Mouse (Mus musculus): ENCODE results near the gene Ggt6.

The Ggt6 gene

DNA sequence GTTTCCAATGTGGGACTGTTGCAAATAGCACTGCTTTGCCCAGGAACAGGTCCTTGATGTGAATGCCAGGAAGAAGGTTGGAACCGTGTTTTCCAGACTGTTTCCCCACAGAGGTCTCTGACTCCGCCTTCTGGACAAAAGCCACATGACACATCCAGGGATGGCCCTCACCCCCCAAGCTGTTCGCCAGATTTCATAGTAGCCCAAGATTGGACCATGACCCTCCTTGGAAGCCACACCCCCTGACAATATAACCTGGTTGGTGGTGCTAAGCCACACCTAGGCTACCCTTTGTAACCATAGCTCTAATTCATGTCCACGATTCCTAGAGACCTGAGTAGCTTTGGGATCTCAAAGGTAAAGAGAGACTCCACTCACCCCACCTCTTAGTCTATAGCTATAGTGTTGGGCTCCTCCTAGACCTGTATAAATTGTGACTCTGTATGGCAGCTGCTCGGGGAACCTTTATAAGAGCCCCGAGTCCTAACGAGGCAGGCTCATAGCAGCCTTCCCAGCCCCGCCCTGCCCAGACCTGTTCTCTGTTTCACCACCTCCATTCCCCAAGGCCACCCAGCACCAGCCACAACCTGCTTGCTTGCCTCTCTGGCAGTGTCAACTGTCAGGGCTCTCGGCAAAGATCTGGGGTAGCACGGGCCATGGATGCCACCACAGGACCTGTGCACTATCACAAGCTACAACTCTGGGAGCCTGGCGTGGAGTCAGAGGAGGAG lies at the start of gene Ggt6:
Gene Ggt6, plus strand, starts transcription at position 564 of the 731 bp plus-strand sequence.
- in situ Hi-C loops (cut with MboI, MseI) = loop anchor here (5.0 to 25.0 kb wide), 2 partner anchors 83 to 1423 kb away; partner anchors contain the start of genes Derl2 (in 1 of the 2), Dhx33 (in 1 of the 2) and Mis12 (in 1 of the 2)

- in situ Hi-C loops (cut with MboI, MseI) = no loop called here
These were observed 47.2 kb upstream of the Ggt6 start for GRCm38 (mm10) chr11:72388113-72388529.

DNA sequence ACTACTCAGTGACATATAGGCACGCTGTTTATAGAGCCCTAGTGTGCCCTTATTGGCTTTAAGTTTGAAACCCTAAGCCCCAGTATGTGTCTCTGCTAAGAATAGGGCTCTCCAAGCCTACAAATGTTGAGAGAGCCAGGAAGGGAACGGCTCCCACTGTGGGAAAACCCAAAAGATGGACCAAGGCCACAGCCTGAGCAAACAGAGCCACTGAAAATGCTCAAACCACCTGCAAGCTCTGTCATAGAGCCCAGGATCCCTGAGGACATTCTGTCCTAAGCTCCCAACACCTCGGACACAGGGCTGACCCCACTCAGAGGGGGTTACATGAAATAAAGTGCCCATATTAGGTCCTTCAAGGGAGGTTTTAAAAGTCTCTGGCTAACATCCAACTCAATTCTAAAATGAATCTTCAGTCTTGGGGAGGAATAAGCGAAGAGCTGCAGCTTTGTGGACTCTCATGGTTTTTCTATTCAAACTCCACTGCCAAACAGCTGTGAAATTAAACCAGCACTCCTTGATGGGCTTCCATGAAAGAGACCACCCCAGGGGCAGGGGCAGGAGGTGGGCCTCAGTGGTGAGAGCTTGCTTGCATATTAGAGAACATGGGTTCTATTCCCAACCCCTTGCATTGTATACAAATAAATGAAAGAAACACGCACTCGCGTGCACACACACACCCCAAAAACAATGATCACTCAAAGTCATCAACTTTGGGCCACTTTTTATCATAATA lies 45.8 kb upstream of the Ggt6 start:
- in situ Hi-C loops (cut with MboI, MseI) = no loop called here

- in situ Hi-C loops (cut with MboI, MseI) = no loop called here
These were observed 44.1 kb upstream of the Ggt6 start for GRCm38 (mm10) chr11:72391181-72391580.

DNA sequence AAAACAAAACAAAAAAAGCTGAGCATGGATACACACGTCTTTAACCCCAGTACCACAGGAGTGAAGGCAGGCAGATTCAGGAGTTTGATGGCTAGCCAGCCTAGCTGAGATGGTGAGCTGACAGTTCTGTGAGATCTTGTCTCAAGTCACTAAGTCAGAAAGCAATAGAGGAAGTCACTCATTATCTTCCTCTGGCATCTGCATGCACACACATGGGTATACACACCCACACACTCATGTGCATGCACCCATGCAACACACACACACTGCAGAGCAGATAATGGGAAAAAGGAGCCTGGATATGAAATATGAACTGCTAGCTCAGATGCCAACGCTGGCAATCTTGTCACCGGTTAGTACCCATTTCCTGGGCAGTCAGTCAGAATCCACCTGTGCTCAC lies 42.1 kb upstream of the Ggt6 start:
- in situ Hi-C loops (cut with MboI, MseI) = no loop called here

GRCm38 (mm10) chr11:72393669-72394068 lies 41.7 kb upstream of the Ggt6 start:
- in situ Hi-C loops (cut with MboI, MseI) = no loop called here

DNA sequence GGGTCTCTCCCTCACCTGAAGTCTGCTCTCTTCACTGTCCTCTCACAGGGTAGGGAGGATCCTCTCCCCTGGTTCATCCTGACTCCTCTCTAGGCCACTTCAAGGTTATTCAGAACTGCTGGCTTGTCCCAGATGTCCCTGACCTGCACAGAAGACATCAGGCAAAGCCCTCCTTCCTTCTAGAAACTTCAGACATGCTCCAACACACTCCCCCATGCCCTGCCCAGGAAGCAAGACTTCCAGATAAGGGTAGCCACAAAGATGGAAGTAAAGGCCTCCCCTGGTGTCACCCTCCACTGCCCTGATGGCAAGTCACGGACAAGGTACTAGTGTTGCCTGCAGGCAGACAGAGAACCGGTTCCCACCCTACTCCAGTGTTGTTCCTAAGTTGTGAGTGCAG lies 40.6 kb upstream of the Ggt6 start:
- in situ Hi-C loops (cut with MboI, MseI) = loop anchor here in 1 of 2 experiments (5.0 kb wide), 1 partner anchor 68 kb away; no protein-coding TSS in a partner anchor

DNA sequence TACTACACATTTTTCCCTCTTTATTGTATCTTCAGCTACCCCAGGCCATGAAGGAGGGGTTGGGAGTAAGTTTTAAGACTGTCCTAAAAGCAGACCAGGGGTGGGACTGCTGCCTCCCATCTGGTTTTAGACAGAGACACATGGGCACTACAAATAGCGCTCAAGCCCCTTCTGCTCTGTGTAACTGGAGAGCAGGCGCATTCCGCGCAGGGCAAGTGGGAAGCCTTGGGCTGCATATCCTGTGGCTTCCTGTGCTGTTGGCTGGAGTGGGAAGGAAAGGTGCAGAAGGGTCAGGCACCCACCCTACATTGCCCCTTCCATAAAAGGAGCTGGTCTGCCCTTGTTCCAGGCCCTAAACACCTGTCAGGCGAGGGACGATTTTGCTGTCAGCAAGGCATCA lies 39.7 kb upstream of the Ggt6 start:
- in situ Hi-C loops (cut with MboI, MseI) = loop anchor here in 1 of 2 experiments (5.0 kb wide), 1 partner anchor 67 kb away; no protein-coding TSS in a partner anchor

DNA sequence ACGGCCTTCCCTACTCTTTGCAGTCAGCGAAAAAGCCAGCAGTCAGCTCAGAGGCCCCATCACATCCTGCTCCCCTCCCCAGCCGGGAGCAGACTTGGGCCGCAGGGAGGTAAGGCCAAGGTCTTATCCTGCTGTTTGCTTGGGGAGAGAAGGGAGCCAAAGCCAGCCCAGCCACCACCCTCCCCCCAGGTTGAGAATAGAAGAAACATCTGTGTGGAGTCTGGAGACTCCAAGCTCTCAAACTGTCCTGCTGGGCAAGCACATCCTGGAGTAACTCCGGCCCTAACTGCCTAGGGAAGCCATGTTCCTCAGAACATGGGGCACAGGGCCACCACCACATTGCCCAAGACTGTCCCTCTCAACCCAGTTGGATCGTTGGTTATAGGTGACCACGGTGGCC lies 38.7 kb upstream of the Ggt6 start:
- in situ Hi-C loops (cut with MboI, MseI) = loop anchor here in 1 of 2 experiments (5.0 kb wide), 1 partner anchor 66 kb away; no protein-coding TSS in a partner anchor

- in situ Hi-C loops (cut with MboI, MseI) = loop anchor here in 1 of 2 experiments (5.0 kb wide), 1 partner anchor 65 kb away; no protein-coding TSS in a partner anchor
These were observed 38.3 kb upstream of the Ggt6 start for GRCm38 (mm10) chr11:72397072-72397471.

DNA sequence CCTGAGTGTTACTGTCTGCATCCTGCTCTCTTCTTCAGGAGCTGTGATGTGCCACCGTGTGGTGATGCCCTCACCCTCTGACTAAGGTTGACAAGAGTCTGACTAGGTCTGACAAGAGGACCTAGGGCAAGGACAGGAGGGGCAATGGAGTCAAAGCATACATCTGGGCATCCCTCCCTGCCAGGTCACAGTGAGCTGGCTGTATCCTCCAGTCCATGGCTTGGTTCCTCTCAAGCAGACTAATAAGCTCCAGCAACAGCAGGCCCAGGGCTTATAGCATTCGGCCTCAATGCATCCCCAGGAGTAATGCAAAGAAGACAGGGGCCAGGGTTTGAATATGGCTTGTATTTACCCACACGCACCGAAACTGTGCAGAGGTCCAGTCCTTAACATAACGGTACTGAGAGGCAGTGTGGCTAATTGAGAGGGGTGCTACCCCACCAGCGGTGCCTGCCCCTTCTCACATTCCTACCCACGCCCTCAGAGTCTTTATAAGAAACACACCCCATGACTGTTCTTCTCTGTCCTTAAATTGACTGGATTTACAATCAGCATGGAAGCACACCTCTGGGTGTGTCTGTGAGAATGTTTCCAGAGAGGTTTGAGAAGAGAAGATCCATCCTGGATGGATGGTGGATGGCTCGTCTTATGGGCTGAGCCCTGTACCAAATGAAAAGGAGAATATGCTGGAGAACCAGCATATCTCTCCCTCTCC lies 37.4 kb upstream of the Ggt6 start:
- in situ Hi-C loops (cut with MboI, MseI) = loop anchor here in 1 of 2 experiments (5.0 kb wide), 1 partner anchor 64 kb away; no protein-coding TSS in a partner anchor

DNA sequence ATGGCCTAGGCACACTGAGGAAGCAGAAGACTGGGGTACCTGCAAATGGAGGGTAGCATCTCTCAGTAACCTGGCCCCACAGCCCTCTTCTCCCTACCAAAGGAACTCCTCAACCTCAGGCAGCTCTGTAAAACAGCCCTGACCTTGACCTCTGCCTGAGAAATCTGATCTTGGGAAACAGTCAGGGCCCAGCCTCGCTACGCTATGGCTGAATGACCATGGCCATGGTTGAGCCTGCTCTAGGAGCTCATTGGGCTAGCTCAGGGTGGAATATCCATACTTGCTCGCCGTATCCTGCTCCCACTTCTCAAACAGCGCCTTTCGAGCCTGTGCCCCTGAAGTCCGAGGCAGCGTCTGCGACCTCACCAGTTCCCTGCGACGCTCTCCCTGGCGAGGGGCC lies 34.3 kb upstream of the Ggt6 start:
- in situ Hi-C loops (cut with MboI, MseI) = loop anchor here in 1 of 2 experiments (25.0 kb wide), 1 partner anchor 164 kb away; no protein-coding TSS in a partner anchor

DNA sequence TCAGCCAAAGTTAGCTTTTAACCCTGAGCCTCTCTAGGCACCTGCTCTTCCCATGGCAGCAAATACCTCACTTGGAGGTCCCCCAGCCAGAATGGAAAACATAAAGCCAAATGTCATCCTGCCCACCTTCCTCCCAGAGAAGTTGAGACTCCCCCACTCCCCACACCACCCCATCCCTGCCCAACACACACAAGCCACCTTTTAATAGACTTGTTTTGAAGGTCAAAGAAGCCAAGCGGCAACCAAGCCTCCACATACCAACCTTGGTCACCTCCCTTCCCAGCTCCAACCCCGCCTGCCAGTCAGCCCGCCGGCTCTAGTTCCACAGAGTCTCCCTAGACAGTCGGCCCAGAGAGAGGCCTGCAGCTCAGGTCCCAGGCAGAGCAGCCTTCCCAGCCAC lies 33.3 kb upstream of the Ggt6 start:
- in situ Hi-C loops (cut with MboI, MseI) = loop anchor here in 1 of 2 experiments (25.0 kb wide), 1 partner anchor 165 kb away; no protein-coding TSS in a partner anchor

- in situ Hi-C loops (cut with MboI, MseI) = loop anchor here in 1 of 2 experiments (25.0 kb wide), 1 partner anchor 166 kb away; no protein-coding TSS in a partner anchor
These were observed 32.4 kb upstream of the Ggt6 start for GRCm38 (mm10) chr11:72402969-72403368.

DNA sequence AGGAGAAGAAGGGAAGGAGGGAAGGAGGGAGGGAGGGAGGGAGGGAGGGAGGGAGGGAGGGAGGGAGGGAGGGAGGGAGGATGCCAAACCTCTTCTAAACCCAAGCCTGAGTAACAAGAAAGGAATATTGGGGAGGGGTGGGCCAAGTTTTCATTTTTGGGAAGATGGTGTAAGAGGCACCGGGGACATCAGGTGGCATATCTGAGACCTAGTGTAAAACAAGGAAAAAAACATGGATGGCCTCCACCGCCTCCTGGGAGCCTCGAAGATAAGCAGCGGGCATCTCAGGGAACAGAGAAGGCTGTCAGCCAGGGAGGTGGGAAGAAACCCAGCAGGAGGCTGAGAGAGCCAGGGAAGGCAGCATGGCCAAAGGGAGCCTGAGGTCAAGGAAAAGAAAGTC lies 29.8 kb upstream of the Ggt6 start:
- in situ Hi-C loops (cut with MboI, MseI) = loop anchor here in 1 of 2 experiments (25.0 kb wide), 1 partner anchor 168 kb away; no protein-coding TSS in a partner anchor

GRCm38 (mm10) chr11:72406079-72406675 lies 29.1 kb upstream of the Ggt6 start:
- in situ Hi-C loops (cut with MboI, MseI) = loop anchor here in 1 of 2 experiments (25.0 kb wide), 1 partner anchor 169 kb away; no protein-coding TSS in a partner anchor

DNA sequence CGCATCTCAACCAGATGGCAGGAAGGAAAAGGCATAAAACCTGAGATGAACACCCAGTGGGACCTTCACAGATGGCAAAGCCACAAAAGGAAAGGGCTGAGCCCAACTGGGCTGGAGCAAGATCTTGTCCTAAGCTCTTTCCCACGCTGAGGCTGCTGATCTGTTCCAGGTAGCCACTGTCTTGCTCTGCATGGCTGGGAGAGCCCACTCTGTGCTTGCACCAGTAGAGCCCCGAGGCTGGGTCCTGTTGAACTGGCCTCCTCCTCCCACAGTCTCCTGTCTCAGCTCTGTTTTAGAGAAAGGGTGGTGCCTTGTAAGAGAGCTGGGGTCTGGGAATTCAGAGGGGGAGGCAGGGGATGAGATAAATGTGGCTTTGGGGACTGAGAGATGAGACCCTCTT lies 28.2 kb upstream of the Ggt6 start:
- in situ Hi-C loops (cut with MboI, MseI) = loop anchor here in 1 of 2 experiments (25.0 kb wide), 1 partner anchor 170 kb away; no protein-coding TSS in a partner anchor

DNA sequence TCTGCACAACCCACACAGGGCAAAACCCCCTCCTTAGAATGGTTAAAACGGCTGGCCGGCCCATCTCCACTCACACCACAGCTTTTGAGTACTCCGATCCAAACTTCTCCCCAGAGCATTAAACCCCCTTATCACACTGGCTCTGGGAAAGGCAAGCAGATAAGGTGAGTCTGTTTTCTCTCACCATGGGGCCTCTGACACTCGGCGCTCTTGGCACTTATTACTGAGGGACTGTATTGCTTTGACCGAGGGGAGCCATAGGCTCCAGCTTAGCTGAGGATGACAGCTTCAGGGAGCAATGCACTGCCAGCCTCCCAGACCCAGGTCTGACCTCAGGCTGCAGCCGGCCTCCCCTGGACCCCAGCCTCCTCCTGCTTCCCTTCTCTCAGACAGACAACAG lies 27.8 kb upstream of the Ggt6 start:
- in situ Hi-C loops (cut with MboI, MseI) = loop anchor here in 1 of 2 experiments (25.0 kb wide), 1 partner anchor 170 kb away; no protein-coding TSS in a partner anchor

- in situ Hi-C loops (cut with MboI, MseI) = loop anchor here in 1 of 2 experiments (25.0 kb wide), 1 partner anchor 171 kb away; no protein-coding TSS in a partner anchor
These were observed 26.7 kb upstream of the Ggt6 start for GRCm38 (mm10) chr11:72408451-72409170.

All from T-helper 17 cell (primary cell).